Mouse (Mus musculus) liver, embryonic 14.5 days (tissue): ENCODE measurements at regions not wholly inside any gene's neighbourhood (a gene's known extent, or its start where the extent isn't known, plus 50 kb on each side); places are given as distances from the start of the nearest gene placed in this dataset.

Source experiments
- ATAC-seq: fragments of 200-750 bp; cut with Nextera tagmentation; 2 replicates; pipeline ENCODE4 v1.8.0; 2017; ENCODE audit warnings: moderate number of reproducible peaks, mild to moderate bottlenecking, moderate library complexity; ENCODE audit not compliant: insufficient read depth
- DNase-seq, 3 experiments: peaks; one replicate each; pipeline ENCODE4 v3.0.0-alpha.2; 2012 to 2013; ENCODE audit warnings: low read depth in 3 of 3, low spot score in 3 of 3
- H3K27ac ChIP-seq: fragments of 300-500 bp; sonication (generic); 2 replicates; pipeline ENCODE4 v1.5.1; 2014; ENCODE audit warnings: moderate library complexity, mild to moderate bottlenecking, control low read depth, inconsistent platforms
- H3K27me3 ChIP-seq: fragments of 300-500 bp; sonication (generic); 2 replicates; pipeline ENCODE4 v1.6.1; 2014; ENCODE audit warnings: mild to moderate bottlenecking, low read length, moderate library complexity; ENCODE audit not compliant: control insufficient read depth, insufficient read depth
- H3K36me3 ChIP-seq: fragments of 300-500 bp; sonication (generic); replicated peaks from 2 replicates; pipeline ENCODE4 v1.6.1; 2014; ENCODE audit warnings: low read depth; ENCODE audit not compliant: control insufficient read depth, insufficient read depth
- H3K4me1 ChIP-seq, 2 experiments: fragments of 200-500 bp in 1 of 2; fragments of 300-500 bp in 1 of 2; sonication (generic) in 1 of 2; replicated peaks; 2 replicates each; pipeline ENCODE4 v1.6.1; 2012 to 2014; ENCODE audit warnings: antibody characterized with exemption in 1 of 2, inconsistent platforms in 1 of 2, low read length in 1 of 2; ENCODE audit not compliant: control insufficient read depth in 2 of 2, insufficient read depth in 2 of 2
- H3K4me2 ChIP-seq: fragments of 300-500 bp; sonication (generic); 2 replicates; pipeline ENCODE4 v1.6.1; 2014; ENCODE audit warnings: low read depth, mild to moderate bottlenecking, control low read depth, moderate library complexity
- H3K4me3 ChIP-seq, 2 experiments: fragments of 200-500 bp in 1 of 2; fragments of 300-500 bp in 1 of 2; sonication (generic) in 1 of 2; 2 replicates each; pipeline ENCODE4 v1.5.1; 2012 to 2014; ENCODE audit warnings: low read depth in 2 of 2, low read length in 2 of 2, mild to moderate bottlenecking in 2 of 2, control low read depth in 1 of 2, inconsistent platforms in 1 of 2, moderate library complexity in 1 of 2; ENCODE audit not compliant: insufficient read depth in 1 of 2
- H3K9ac ChIP-seq: fragments of 300-500 bp; sonication (generic); replicated peaks from 2 replicates; pipeline ENCODE4 v1.6.1; 2014; ENCODE audit warnings: mild to moderate bottlenecking, control low read depth, moderate library complexity
- H3K9me3 ChIP-seq: fragments of 300-500 bp; sonication (generic); 2 replicates; pipeline ENCODE4 v1.6.1; 2016; ENCODE audit warnings: low read length, mixed read lengths; ENCODE audit not compliant: control insufficient read depth
- CTCF ChIP-seq: IDR thresholded peaks from 2 replicates; pipeline ENCODE4 v1.5.1; 2016; ENCODE audit warnings: antibody characterized with exemption, low read depth, control low read depth
- EP300 ChIP-seq: IDR thresholded peaks from 2 replicates; pipeline ENCODE4 v1.6.1; 2016; ENCODE audit warnings: antibody characterized with exemption, low read depth
- WGBS: fragments of 180-500 bp; shearing (Covaris S2); extraction: QIAGEN DNeasy Blood & Tissue Kit; methylation state at CpG from one replicate; pipeline ENCODE4 v1.1.7; 2014; ENCODE audit not compliant: insufficient replicate concordance; 5-methylcytosine and 5-hydroxymethylcytosine counted together

- H3K27me3 ChIP-seq = no peaks in the 10 kb centered on the region
- TF ChIP-seq EP300 = no peak
- TF ChIP-seq CTCF = no peak
- H3K4me1 ChIP-seq = no peaks in the 10 kb centered on the region
- H3K4me3 ChIP-seq = no peak overlapping the region
- WGBS = 49% methylated on average over 5 of the region's 5 CpGs
- H3K9me3 ChIP-seq = no peaks in the 10 kb centered on the region
- DNase-seq (no peak), ATAC-seq (no peak)
- no peak overlapping the region for H3K27ac ChIP-seq
- no peak overlapping the region for H3K4me2 ChIP-seq
- no peaks in the 10 kb centered on the region for H3K36me3 ChIP-seq
- no peak overlapping the region for H3K9ac ChIP-seq
These were observed 160.3 kb upstream of the Igfbp7 start for GRCm38 (mm10) chr5:77568121-77568520.

GRCm38 (mm10) chr5:77552580-77552979, 144.7 kb upstream of the Igfbp7 start:
- TF ChIP-seq CTCF (no peak), EP300 (no peak)

GRCm38 (mm10) chr5:77552081-77552480, 144.2 kb upstream of the Igfbp7 start:
- Histone ChIP-seq H3K9ac (no peak overlapping the region), H3K27me3 (no peaks in the 10 kb centered on the region), H3K36me3 (no peaks in the 10 kb centered on the region), H3K27ac (no peak overlapping the region), H3K4me3 (no peak overlapping the region), H3K4me1 (no peaks in the 10 kb centered on the region), H3K4me2 (no peak overlapping the region), H3K9me3 (no peaks in the 10 kb centered on the region)
- DNase-seq = no peak
- WGBS = 61% methylated on average over 7 of the region's 7 CpGs
- ATAC-seq = no peak
- TF ChIP-seq EP300 = no peak
- no peak for TF ChIP-seq CTCF

More at GRCm38 (mm10) chr5:77552580-77552979, 144.7 kb upstream of the Igfbp7 start:
- no peaks in the 10 kb centered on the region for H3K9me3 ChIP-seq
- no peak overlapping the region for H3K27ac ChIP-seq
- no peak overlapping the region for H3K4me3 ChIP-seq
- H3K4me2 ChIP-seq = no peak overlapping the region
- H3K4me1 ChIP-seq = no peaks in the 10 kb centered on the region
- no peaks in the 10 kb centered on the region for H3K27me3 ChIP-seq
- no peak for DNase-seq
- no peak for ATAC-seq
- WGBS = 66% methylated on average over 5 of the region's 5 CpGs
- H3K9ac ChIP-seq = no peak overlapping the region
- H3K36me3 ChIP-seq = no peaks in the 10 kb centered on the region

GRCm38 (mm10) chr5:77546001-77546620, 138.3 kb upstream of the Igfbp7 start:
- ATAC-seq = no peak
- Histone ChIP-seq H3K36me3 (no peaks in the 10 kb centered on the region), H3K27ac (no peak overlapping the region), H3K4me2 (no peak overlapping the region), H3K4me3 (no peak overlapping the region), H3K9me3 (no peaks in the 10 kb centered on the region), H3K27me3 (no peaks in the 10 kb centered on the region), H3K4me1 (no peaks in the 10 kb centered on the region), H3K9ac (no peak overlapping the region)
- no peak for DNase-seq
- WGBS = 63% methylated on average over 13 of the region's 13 CpGs
- TF ChIP-seq CTCF (no peak), EP300 (no peak)

DNA sequence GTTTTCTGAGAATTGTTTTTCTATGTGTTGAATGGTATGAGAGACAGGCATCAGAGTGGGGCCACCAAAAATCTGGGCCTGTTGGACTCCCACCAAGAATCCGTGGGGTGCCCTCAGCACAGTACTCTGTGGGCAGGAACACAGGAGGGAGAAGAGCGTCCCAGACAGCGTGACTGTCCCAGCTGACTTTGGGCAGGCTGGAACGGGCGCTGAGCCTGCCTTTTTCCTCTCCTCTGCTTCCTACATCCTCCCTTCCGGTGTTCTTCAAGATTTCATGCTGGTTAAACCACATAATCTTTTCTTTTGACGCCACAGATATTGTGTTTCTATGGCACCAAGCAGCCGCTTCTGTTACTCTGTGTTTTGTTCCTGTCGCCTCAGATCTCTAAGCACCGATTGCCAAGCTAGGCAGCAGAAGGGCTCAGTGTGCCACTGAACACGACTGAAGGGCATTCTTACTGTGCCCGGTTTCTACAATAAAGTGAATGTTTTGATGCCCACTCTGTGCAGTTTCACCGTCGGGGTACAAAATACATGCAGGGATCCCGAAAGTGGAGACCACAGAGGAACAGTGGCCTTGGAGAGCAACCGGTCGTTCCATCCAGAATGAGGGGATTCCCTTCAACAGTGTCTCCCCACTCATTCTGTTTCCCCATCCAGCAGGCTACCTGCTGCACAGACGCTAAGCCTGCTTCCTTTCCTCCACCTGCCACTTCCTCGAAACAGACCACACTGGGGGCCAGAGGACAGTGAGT, 124.6 kb upstream of the Igfbp7 start:
- H3K36me3 ChIP-seq = no peaks in the 10 kb centered on the region
- H3K4me2 ChIP-seq = no peak overlapping the region
- H3K4me1 ChIP-seq = no peaks in the 10 kb centered on the region
- WGBS = 59% methylated on average over 19 of the region's 19 CpGs
- no peak for TF ChIP-seq CTCF
- no peak for TF ChIP-seq EP300
- DNase-seq (no peak), ATAC-seq (no peak)
- H3K4me3 ChIP-seq = no peak overlapping the region
- H3K27me3 ChIP-seq = no peaks in the 10 kb centered on the region
- H3K9ac ChIP-seq = no peak overlapping the region
- H3K27ac ChIP-seq = no peak overlapping the region
- H3K9me3 ChIP-seq = no peaks in the 10 kb centered on the region
